Mouse (Mus musculus) C3H10T1/2 (cell line): ENCODE measurements around the gene Lama2. TPM values are rescaled to one million over a fixed set of nuclear protein-coding genes. Genes with fewer than 3 reads are reported as not detected.

Experiments used
- polyA plus RNA-seq, 2 experiments: library from polyadenylated mRNA; unstranded; fragments of >200 nt; fragmentation: generic; extraction: Trizol; gene quantifications; one replicate each; pipeline ENCODE4 v1.2.1; 2012; ENCODE audit warnings: missing spikeins in 2 of 2

Lama2 gene
- polyA plus RNA-seq: 1 to 10 TPM in 1 of 2 experiments, not detected in 1; 2.1 TPM

GRCm38 (mm10) chr10:27619658-27620057, at the start of gene Lama2:
Gene Lama2 (minus strand): TSS chr10:27619758.

